Mouse (Mus musculus): ENCODE measurements at regions not wholly inside any gene's neighbourhood (a gene's known extent, or its start where the extent isn't known, plus 50 kb on each side); places are given as distances from the start of the nearest gene placed in this dataset.

DNA sequence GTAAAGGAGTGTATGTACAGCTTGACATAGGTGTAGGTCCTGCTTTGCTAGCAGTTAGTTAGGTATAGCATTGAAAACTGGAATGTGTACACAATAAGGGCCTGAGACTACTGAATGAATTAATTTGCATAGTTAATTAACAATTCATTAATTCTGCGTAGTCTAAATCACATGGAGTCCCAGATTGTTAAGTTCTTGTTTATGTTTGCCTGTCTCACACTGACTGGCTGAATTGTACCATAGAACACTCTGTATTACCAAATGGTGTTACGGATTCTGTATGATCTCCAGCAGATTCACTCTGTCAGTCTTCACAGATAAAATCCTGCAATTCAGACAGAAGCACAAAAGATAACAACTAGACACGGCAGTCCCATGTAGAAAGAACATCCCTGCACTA lies 543.5 kb upstream of the Vwc2 start:
- no peaks in the 10 kb centered on the region for H3K9me3 ChIP-seq
- peak; percentile 50; the same call in 1 of the 2 replicates for ATAC-seq (replicated peaks)
- H3K36me3 ChIP-seq (replicated peaks), result no peaks in the 10 kb centered on the region
- H3K27ac ChIP-seq, result no peak overlapping the region
- H3K27me3 ChIP-seq (replicated peaks), result no peaks in the 10 kb centered on the region
- H3K9ac ChIP-seq, result no peak overlapping the region
- WGBS, result 50% methylated on average over 3 of the region's 3 CpGs
- no peaks in the 10 kb centered on the region for H3K4me1 ChIP-seq
- no peak overlapping the region for H3K4me2 ChIP-seq
- no peak overlapping the region for H3K4me3 ChIP-seq

All from midbrain, embryonic 15.5 days (tissue).